Mouse (Mus musculus): ENCODE results near the gene Cox11. TPM values are rescaled to one million over a fixed set of nuclear protein-coding genes. Genes with fewer than 3 reads are reported as not detected.

Gene Cox11
- polyA plus RNA-seq, 2 experiments = 16.0 to 17.4 TPM

DNA sequence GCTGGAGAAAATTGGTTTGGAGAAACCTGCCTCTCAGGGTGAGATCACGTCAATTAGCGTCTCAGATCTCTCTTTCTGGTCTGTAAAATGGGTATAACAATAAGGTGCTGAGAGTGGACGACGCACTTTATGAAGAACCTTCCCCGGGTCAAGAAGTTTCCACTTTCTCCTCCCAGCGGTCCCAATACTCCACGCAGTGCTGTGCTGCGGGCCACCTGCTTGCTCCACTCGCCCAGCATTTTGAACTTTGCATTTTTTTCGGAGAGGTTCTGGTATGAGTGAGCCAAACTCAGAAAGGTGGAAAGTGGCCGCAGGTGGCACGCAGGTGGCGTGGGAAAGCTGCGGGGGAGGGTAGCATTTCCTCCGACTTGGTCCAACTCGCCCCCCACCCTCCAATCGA lies 49.1 kb downstream of the Cox11 start:
- 1% methylated on average over 17 of the region's 17 CpGs for WGBS (ENCODE audit: insufficient replicate concordance)
- H3K9ac ChIP-seq (replicated peaks) = peak overlapping the region; percentile 85
- peak overlapping the region; percentile 77 for H3K4me2 ChIP-seq (ENCODE audit: low read depth)
- H3K9me3 ChIP-seq (ENCODE audit: control insufficient read depth, low read length) = no peaks in the 10 kb centered on the region
- peak overlapping the region; percentile 75 for H3K27ac ChIP-seq
- H3K27me3 ChIP-seq (ENCODE audit: control insufficient read depth, insufficient read depth, low read length) = no peaks in the 10 kb centered on the region
- H3K36me3 ChIP-seq (replicated peaks; ENCODE audit: control insufficient read depth, insufficient read depth, low read depth) = peaks cover 24% of the 10 kb centered on the region
- ATAC-seq (ENCODE audit: insufficient read depth) (peak; percentile 79), DNase-seq (ENCODE audit: low read depth in 3 of 3, low spot score in 3 of 3) (no peak)
- H3K4me1 ChIP-seq (replicated peaks; ENCODE audit: control insufficient read depth in 2 of 2, insufficient read depth in 2 of 2, low read length in 1 of 2) = peaks cover 23 to 35% of the 10 kb centered on the region in 2 experiments
- peak overlapping the region; percentile 87 to 92 for H3K4me3 ChIP-seq (ENCODE audit: insufficient read depth in 1 of 2, low read depth in 2 of 2, low read length in 2 of 2)
- TF ChIP-seq CTCF (IDR thresholded peaks at IDR 0.05; ENCODE audit: low read depth) (no peak), EP300 (IDR thresholded peaks at IDR 0.05; ENCODE audit: low read depth) (no peak)

DNA sequence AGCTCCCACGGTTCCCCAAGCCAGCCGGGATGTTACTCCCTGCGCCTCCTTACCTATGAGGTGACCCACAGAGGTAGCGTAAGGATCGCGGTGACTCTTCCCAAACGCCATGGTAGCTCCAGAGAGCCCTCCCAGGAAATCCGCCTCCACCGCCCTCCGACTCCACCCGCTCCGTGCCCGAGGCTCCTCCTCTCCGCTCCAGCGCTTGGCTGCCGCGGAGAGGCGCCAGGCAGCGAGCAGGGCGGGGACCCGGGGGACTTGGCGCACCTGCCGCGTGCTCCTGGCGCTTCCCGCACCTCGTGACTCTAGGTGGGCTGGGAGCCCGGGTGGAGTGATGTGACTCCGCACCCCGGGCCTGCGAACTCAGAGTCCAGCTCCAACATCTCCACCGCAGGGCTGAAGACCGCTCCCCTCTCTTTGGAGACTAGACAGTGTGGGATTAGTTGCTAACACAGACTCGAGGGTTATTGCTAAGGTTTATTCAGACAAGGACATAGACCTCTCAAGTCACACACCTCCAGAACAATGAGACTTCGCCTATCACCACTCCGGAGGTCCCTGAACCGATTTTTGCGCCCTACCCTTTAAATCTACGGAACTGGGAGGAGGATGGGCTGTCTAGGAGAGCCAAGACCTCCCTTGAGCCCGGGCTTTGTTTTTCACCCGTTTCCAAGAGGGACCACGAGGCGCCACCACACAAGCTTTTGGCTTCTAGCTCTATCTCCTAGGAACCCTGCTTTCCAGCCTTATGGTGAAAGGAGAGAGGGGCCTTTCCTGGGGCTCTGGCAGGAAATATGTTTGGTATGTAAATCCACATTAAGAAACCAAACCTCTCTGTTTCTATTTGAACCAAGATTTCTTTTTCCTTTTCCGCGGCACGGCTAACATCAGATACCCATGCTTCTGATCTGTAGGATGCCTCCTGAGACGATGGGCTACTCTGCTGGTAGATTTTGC lies 49.8 kb downstream of the Cox11 start, which contains the start of gene Tom1l1:
Tom1l1 (minus strand) TSS at position 907 of the 957 bp plus-strand sequence.
- Histone ChIP-seq H3K4me1 (replicated peaks; ENCODE audit: control insufficient read depth in 2 of 2, insufficient read depth in 2 of 2, low read length in 1 of 2) (peaks cover 23 to 35% of the 10 kb centered on the region in 2 experiments), H3K36me3 (replicated peaks; ENCODE audit: control insufficient read depth, insufficient read depth, low read depth) (peaks cover 17% of the 10 kb centered on the region), H3K27ac (peak within 1 kb of the TSS; percentile 75), H3K4me3 (ENCODE audit: insufficient read depth in 1 of 2, low read depth in 2 of 2, low read length in 2 of 2) (peak within 1 kb of the TSS; percentile 87 to 92), H3K9ac (replicated peaks) (peak within 1 kb of the TSS; percentile 85), H3K9me3 (ENCODE audit: control insufficient read depth, low read length) (no peaks in the 10 kb centered on the region), H3K4me2 (ENCODE audit: low read depth) (peak within 1 kb of the TSS; percentile 77), H3K27me3 (ENCODE audit: control insufficient read depth, insufficient read depth, low read length) (no peaks in the 10 kb centered on the region)
- ATAC-seq (ENCODE audit: insufficient read depth) (peak; percentile 93), DNase-seq (ENCODE audit: low read depth in 3 of 3, low spot score in 3 of 3) (peak; percentile 64 to 73 (median 65))
- WGBS (ENCODE audit: insufficient replicate concordance) = 6% methylated on average over 47 of the region's 47 CpGs
- TF ChIP-seq CTCF (IDR thresholded peaks at IDR 0.05; ENCODE audit: low read depth) (peak; percentile 34), EP300 (IDR thresholded peaks at IDR 0.05; ENCODE audit: low read depth) (no peak)

DNA sequence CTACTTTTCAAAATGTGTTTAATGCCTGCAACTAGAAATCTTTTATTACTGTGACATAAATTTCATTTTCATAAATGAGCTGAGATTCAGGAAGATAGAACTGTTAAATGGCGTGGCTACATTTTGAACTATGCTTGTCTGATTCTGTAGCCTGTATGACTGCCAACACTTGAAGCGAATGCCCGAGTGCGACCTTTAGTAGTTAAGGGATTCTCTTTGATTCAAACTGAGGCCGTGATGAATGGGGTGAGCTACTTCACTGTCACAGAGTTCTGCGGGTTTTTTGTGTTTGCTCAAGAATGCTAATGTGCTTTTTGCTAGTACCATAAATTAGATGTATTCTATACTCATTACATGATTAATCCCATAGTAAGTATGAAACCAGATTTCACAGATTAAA lies 52.4 kb downstream of the Cox11 start:
- no peak for ATAC-seq (ENCODE audit: insufficient read depth)
- DNase-seq (ENCODE audit: low read depth in 3 of 3, low spot score in 3 of 3) = no peak
- no peak overlapping the region for H3K4me2 ChIP-seq (ENCODE audit: low read depth)
- no peak overlapping the region for H3K9ac ChIP-seq (replicated peaks)
- H3K27me3 ChIP-seq (ENCODE audit: control insufficient read depth, insufficient read depth, low read length) = peaks cover 3% of the 10 kb centered on the region; the same call in 1 of the 2 replicates
- WGBS (ENCODE audit: insufficient replicate concordance) = 78% methylated on average over 6 of the region's 6 CpGs
- no peaks in the 10 kb centered on the region for H3K36me3 ChIP-seq (replicated peaks; ENCODE audit: control insufficient read depth, insufficient read depth, low read depth)
- TF ChIP-seq EP300 (IDR thresholded peaks at IDR 0.05; ENCODE audit: low read depth) = no peak
- TF ChIP-seq CTCF (IDR thresholded peaks at IDR 0.05; ENCODE audit: low read depth) = no peak
- peaks cover 23 to 28% of the 10 kb centered on the region in 2 experiments for H3K4me1 ChIP-seq (replicated peaks; ENCODE audit: control insufficient read depth in 2 of 2, insufficient read depth in 2 of 2, low read length in 1 of 2)
- no peak overlapping the region for H3K4me3 ChIP-seq (ENCODE audit: insufficient read depth in 1 of 2, low read depth in 2 of 2, low read length in 2 of 2)
- H3K27ac ChIP-seq = no peak overlapping the region
- no peaks in the 10 kb centered on the region for H3K9me3 ChIP-seq (ENCODE audit: control insufficient read depth, low read length)

DNA sequence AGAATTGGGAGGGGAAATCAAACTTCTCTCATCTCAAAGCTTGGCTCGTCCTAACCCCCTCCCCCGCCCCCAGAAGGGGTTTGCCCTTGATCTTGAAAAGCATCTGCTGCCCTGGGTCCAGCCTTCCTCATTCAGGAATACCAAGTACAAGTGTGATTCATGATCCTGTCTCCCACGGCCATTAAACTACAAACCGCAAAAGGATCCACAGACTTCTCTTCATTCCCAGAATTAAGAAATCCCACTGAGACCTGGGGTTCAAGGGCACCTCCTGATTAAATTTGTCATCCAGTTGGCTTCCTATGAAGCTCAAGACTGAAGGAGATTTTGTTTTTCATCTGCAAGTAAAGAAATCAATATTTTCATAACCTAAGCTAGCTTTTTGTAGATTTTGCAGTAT lies 56.2 kb downstream of the Cox11 start:
- DNase-seq (ENCODE audit: low read depth in 3 of 3, low spot score in 3 of 3) = no peak
- 44% methylated on average over 4 of the region's 4 CpGs for WGBS (ENCODE audit: insufficient replicate concordance)
- no peaks in the 10 kb centered on the region for H3K9me3 ChIP-seq (ENCODE audit: control insufficient read depth, low read length)
- no peak for TF ChIP-seq CTCF (IDR thresholded peaks at IDR 0.05; ENCODE audit: low read depth)
- TF ChIP-seq EP300 (IDR thresholded peaks at IDR 0.05; ENCODE audit: low read depth) = no peak
- no peak overlapping the region for H3K27ac ChIP-seq
- no peaks in the 10 kb centered on the region for H3K36me3 ChIP-seq (replicated peaks; ENCODE audit: control insufficient read depth, insufficient read depth, low read depth)
- H3K9ac ChIP-seq (replicated peaks) = no peak overlapping the region
- peaks cover 3% of the 10 kb centered on the region; the same call in 1 of the 2 replicates for H3K27me3 ChIP-seq (ENCODE audit: control insufficient read depth, insufficient read depth, low read length)
- ATAC-seq (ENCODE audit: insufficient read depth) = no peak
- no peak overlapping the region for H3K4me3 ChIP-seq (ENCODE audit: insufficient read depth in 1 of 2, low read depth in 2 of 2, low read length in 2 of 2)
- peaks cover 9 to 12% of the 10 kb centered on the region in 2 experiments for H3K4me1 ChIP-seq (replicated peaks; ENCODE audit: control insufficient read depth in 2 of 2, insufficient read depth in 2 of 2, low read length in 1 of 2)
- H3K4me2 ChIP-seq (ENCODE audit: low read depth) = no peak overlapping the region

Other genes with a start within 250 kb of the Cox11 start
- 2.5 and 2.7 TPM in 2 replicates for gene Hlf, start 247.3 kb upstream of the Cox11 start, polyA plus RNA-seq (2012; rRNA removed)
- 3.7 TPM in 2 replicates for gene Hlf, start 247.3 kb upstream of the Cox11 start, polyA plus RNA-seq (2014; fragmentation: Nextera tagmentation; extraction: Ambion mirVana)
- 2.1 and 2.6 TPM in 2 replicates for gene Stxbp4, start 89 bp upstream of the Cox11 start, polyA plus RNA-seq (2012; rRNA removed)
- 4.8 and 6.2 TPM in 2 replicates for gene Stxbp4, start 89 bp upstream of the Cox11 start, polyA plus RNA-seq (2014; fragmentation: Nextera tagmentation; extraction: Ambion mirVana)
- 13.6 and 26.6 TPM in 2 replicates for gene Tom1l1, start 50.2 kb downstream of the Cox11 start, polyA plus RNA-seq (2012; rRNA removed)
- gene Tom1l1, start 50.2 kb downstream of the Cox11 start, polyA plus RNA-seq (2014; fragmentation: Nextera tagmentation; extraction: Ambion mirVana) = 58.9 and 60.6 TPM in 2 replicates

Measured in liver, embryonic 14.5 days (tissue).